Mouse (Mus musculus): ENCODE measurements around the gene Scgb1b2.

The Scgb1b2 gene

DNA sequence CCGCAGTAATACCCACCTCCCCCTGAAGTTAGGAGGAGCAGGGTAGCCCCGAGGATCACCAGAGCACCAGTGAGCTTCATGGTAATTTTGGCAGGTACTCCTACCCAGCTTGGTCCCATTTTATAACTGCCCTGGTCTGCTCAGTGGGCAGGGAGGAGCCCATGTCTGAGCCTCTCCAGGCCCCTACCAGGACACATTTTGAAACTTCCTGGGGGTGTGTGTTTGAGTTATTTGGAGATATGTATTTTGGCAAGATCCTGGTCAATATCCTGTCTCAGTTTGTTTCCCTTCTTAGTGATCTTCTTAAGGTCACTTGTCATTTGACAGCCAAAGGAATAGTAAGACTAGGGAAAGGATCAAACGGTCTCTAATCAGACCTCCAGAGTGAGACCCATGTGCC, at the start of gene Scgb1b2:
Scgb1b2 (minus strand) TSS at position 101 of the 400 bp plus-strand sequence.
- no peak for DNase-seq (ENCODE audit: low spot score)

GRCm38 (mm10) chr7:31290208-31290607, 1.4 kb downstream of the Scgb1b2 start, which contains the start of gene Scgb2b2:
Scgb2b2 (plus strand) TSS chr7:31290508.
- DNase-seq (ENCODE audit: low spot score), result no peak

All from ovary, postnatal 14 days (tissue).